Mouse (Mus musculus): ENCODE measurements around the gene Adamtsl1.

Adamtsl1 gene

GRCm38 (mm10) chr4:86396672-86397288 lies 882.8 kb downstream of the Adamtsl1 start:
- no peak for DNase-seq (ENCODE audit: low spot score in 2 of 2)

GRCm38 (mm10) chr4:86397470-86397869 lies 883.5 kb downstream of the Adamtsl1 start:
- no peak for DNase-seq (ENCODE audit: low spot score in 2 of 2)

GRCm38 (mm10) chr4:86401116-86401515 lies 887.1 kb downstream of the Adamtsl1 start:
- no peak for DNase-seq (ENCODE audit: low spot score in 2 of 2)

GRCm38 (mm10) chr4:86406501-86407199 lies 892.7 kb downstream of the Adamtsl1 start:
- DNase-seq (ENCODE audit: low spot score in 2 of 2) = no peak

GRCm38 (mm10) chr4:86407200-86407527 lies 893.2 kb downstream of the Adamtsl1 start:
- DNase-seq (ENCODE audit: low spot score in 2 of 2) = no peak

- no peak for DNase-seq (ENCODE audit: low spot score in 2 of 2)
These were observed 894.4 kb downstream of the Adamtsl1 start for GRCm38 (mm10) chr4:86408421-86408820.

GRCm38 (mm10) chr4:86410946-86411345 lies 897.0 kb downstream of the Adamtsl1 start:
- no peak for DNase-seq (ENCODE audit: low spot score in 2 of 2)

GRCm38 (mm10) chr4:86413388-86413787 lies 899.4 kb downstream of the Adamtsl1 start:
- DNase-seq (ENCODE audit: low spot score in 2 of 2) = no peak

- no peak for DNase-seq (ENCODE audit: low spot score in 2 of 2)
These were observed 902.5 kb downstream of the Adamtsl1 start for GRCm38 (mm10) chr4:86416401-86417025.

- DNase-seq (ENCODE audit: low spot score in 2 of 2) = no peak
These were observed 908.6 kb downstream of the Adamtsl1 start for GRCm38 (mm10) chr4:86422586-86422985.

GRCm38 (mm10) chr4:86425581-86425980 lies 911.6 kb downstream of the Adamtsl1 start:
- no peak for DNase-seq (ENCODE audit: low spot score in 2 of 2)

- DNase-seq (ENCODE audit: low spot score in 2 of 2) = no peak
These were observed 912.6 kb downstream of the Adamtsl1 start for GRCm38 (mm10) chr4:86426549-86426948.

- DNase-seq (ENCODE audit: low spot score in 2 of 2) = no peak
These were observed 913.3 kb downstream of the Adamtsl1 start for GRCm38 (mm10) chr4:86427312-86427711.

- no peak for DNase-seq (ENCODE audit: low spot score in 2 of 2)
These were observed 914.2 kb downstream of the Adamtsl1 start for GRCm38 (mm10) chr4:86428091-86428745.

GRCm38 (mm10) chr4:86435631-86436030 lies 921.7 kb downstream of the Adamtsl1 start:
- no peak for DNase-seq (ENCODE audit: low spot score in 2 of 2)

GRCm38 (mm10) chr4:86436336-86436735 lies 922.4 kb downstream of the Adamtsl1 start:
- DNase-seq (ENCODE audit: low spot score in 2 of 2) = no peak

GRCm38 (mm10) chr4:86450468-86450867 lies 936.5 kb downstream of the Adamtsl1 start:
- no peak for DNase-seq (ENCODE audit: low spot score in 2 of 2)

GRCm38 (mm10) chr4:86464808-86465207 lies 950.8 kb downstream of the Adamtsl1 start:
- no peak for DNase-seq (ENCODE audit: low spot score in 2 of 2)
